Mouse (Mus musculus): ENCODE results near the gene Fgfr2.

The Fgfr2 gene

GRCm38 (mm10) chr7:132075825-132076224 is 1047.3 kb downstream of the Fgfr2 start:
- no peak for DNase-seq (ENCODE audit: low read depth in 1 of 2, low spot score in 2 of 2)

GRCm38 (mm10) chr7:132074503-132074902 is 1048.6 kb downstream of the Fgfr2 start:
- no peak for DNase-seq (ENCODE audit: low read depth in 1 of 2, low spot score in 2 of 2)

GRCm38 (mm10) chr7:132070877-132071625 is 1052.1 kb downstream of the Fgfr2 start:
- no peak for DNase-seq (ENCODE audit: low read depth in 1 of 2, low spot score in 2 of 2)

- no peak for DNase-seq (ENCODE audit: low read depth in 1 of 2, low spot score in 2 of 2)
Observed at GRCm38 (mm10) chr7:132067951-132068350, 1055.2 kb downstream of the Fgfr2 start.

GRCm38 (mm10) chr7:132067511-132067910 is 1055.6 kb downstream of the Fgfr2 start:
- DNase-seq (ENCODE audit: low read depth in 1 of 2, low spot score in 2 of 2): no peak

GRCm38 (mm10) chr7:132060116-132060515 is 1063.0 kb downstream of the Fgfr2 start:
- no peak for DNase-seq (ENCODE audit: low read depth in 1 of 2, low spot score in 2 of 2)

GRCm38 (mm10) chr7:132056565-132056964 is 1066.6 kb downstream of the Fgfr2 start:
- no peak for DNase-seq (ENCODE audit: low read depth in 1 of 2, low spot score in 2 of 2)

GRCm38 (mm10) chr7:132046662-132047061 is 1076.5 kb downstream of the Fgfr2 start:
- no peak for DNase-seq (ENCODE audit: low read depth in 1 of 2, low spot score in 2 of 2)

GRCm38 (mm10) chr7:132031940-132032531 is 1091.1 kb downstream of the Fgfr2 start:
- DNase-seq (ENCODE audit: low read depth in 1 of 2, low spot score in 2 of 2): no peak

- DNase-seq (ENCODE audit: low read depth in 1 of 2, low spot score in 2 of 2): no peak
Observed at GRCm38 (mm10) chr7:132026671-132027070, 1096.5 kb downstream of the Fgfr2 start.

- no peak for DNase-seq (ENCODE audit: low read depth in 1 of 2, low spot score in 2 of 2)
Observed at GRCm38 (mm10) chr7:132025591-132025990, 1097.6 kb downstream of the Fgfr2 start.

GRCm38 (mm10) chr7:132015933-132016332 is 1107.2 kb downstream of the Fgfr2 start:
- no peak for DNase-seq (ENCODE audit: low read depth in 1 of 2, low spot score in 2 of 2)

- no peak for DNase-seq (ENCODE audit: low read depth in 1 of 2, low spot score in 2 of 2)
Observed at GRCm38 (mm10) chr7:132015193-132015592, 1108.0 kb downstream of the Fgfr2 start.

GRCm38 (mm10) chr7:132013970-132014369 is 1109.2 kb downstream of the Fgfr2 start:
- no peak for DNase-seq (ENCODE audit: low read depth in 1 of 2, low spot score in 2 of 2)

- no peak for DNase-seq (ENCODE audit: low read depth in 1 of 2, low spot score in 2 of 2)
Observed at GRCm38 (mm10) chr7:132012969-132013679, 1110.0 kb downstream of the Fgfr2 start.

GRCm38 (mm10) chr7:132009002-132009401 is 1114.1 kb downstream of the Fgfr2 start:
- DNase-seq (ENCODE audit: low read depth in 1 of 2, low spot score in 2 of 2): no peak

GRCm38 (mm10) chr7:132005996-132006696 is 1117.0 kb downstream of the Fgfr2 start:
- DNase-seq (ENCODE audit: low read depth in 1 of 2, low spot score in 2 of 2): no peak

GRCm38 (mm10) chr7:131992873-131993272 is 1130.3 kb downstream of the Fgfr2 start:
- no peak for DNase-seq (ENCODE audit: low read depth in 1 of 2, low spot score in 2 of 2)

- no peak for DNase-seq (ENCODE audit: low read depth in 1 of 2, low spot score in 2 of 2)
Observed at GRCm38 (mm10) chr7:131992226-131992625, 1130.9 kb downstream of the Fgfr2 start.

- no peak for DNase-seq (ENCODE audit: low read depth in 1 of 2, low spot score in 2 of 2)
Observed at GRCm38 (mm10) chr7:131989056-131989455, 1134.1 kb downstream of the Fgfr2 start.

- no peak for DNase-seq (ENCODE audit: low read depth in 1 of 2, low spot score in 2 of 2)
Observed at GRCm38 (mm10) chr7:131978609-131979008, 1144.5 kb downstream of the Fgfr2 start.

All from monocyte, adult 2 months (primary cell).